Mouse (Mus musculus) T-helper 1 cell (primary cell): ENCODE measurements around the gene Olfr74.
"Not testable (repeated sequence)": the region's sequence is repeated elsewhere in the genome, so short reads cannot be mapped to it uniquely, and the experiment has no call there.

ENCODE experiments used
- in situ Hi-C: fragments of 300-600 bp; cut with MboI, MseI; formaldehyde crosslinking; loops from one replicate; pipeline ENCODE4 v1.15.1; 2025; ENCODE audit warnings: high pct_unique_total_duplicates

The Olfr74 gene

GRCm38 (mm10) chr2:87974563-87974962 is at the start of gene Olfr74:
Olfr74 (minus strand) TSS chr2:87974663.
- in situ Hi-C loops, result no loop called here

- in situ Hi-C loops, result not testable (repeated sequence)
These were observed 48.0 kb upstream of the Olfr74 start, which contains the start of gene Olfr1161 for GRCm38 (mm10) chr2:88022474-88022873. Olfr1161 (plus strand) TSS chr2:88022774.

- in situ Hi-C loops, result no loop called here
These were observed 33.3 kb upstream of the Olfr74 start, which contains the start of gene Olfr1160 for GRCm38 (mm10) chr2:88007515-88008318. Olfr1160 (minus strand) TSS chr2:88008268.

GRCm38 (mm10) chr2:87989813-87990212 is 15.3 kb upstream of the Olfr74 start, which contains the start of gene Olfr1158:
Olfr1158 (plus strand) TSS chr2:87990113.
- in situ Hi-C loops, result no loop called here

GRCm38 (mm10) chr2:87968199-87968598 is 6.3 kb downstream of the Olfr74 start, which contains the start of gene Olfr1157:
Olfr1157 (minus strand) TSS chr2:87968299.
- in situ Hi-C loops, result no loop called here

GRCm38 (mm10) chr2:87953000-87953399 is 21.5 kb downstream of the Olfr74 start, which contains the start of gene Olfr1156:
Olfr1156 (minus strand) TSS chr2:87953100.
- in situ Hi-C loops, result no loop called here

GRCm38 (mm10) chr2:87945037-87945436 is 29.4 kb downstream of the Olfr74 start, which contains the start of gene Olfr1155:
Olfr1155 (minus strand) TSS chr2:87945137.
- in situ Hi-C loops, result no loop called here
